Mouse (Mus musculus) spleen, adult 2 months (tissue): ENCODE data around the gene Fzr1. TPM values are rescaled to one million over a fixed set of nuclear protein-coding genes. Genes with fewer than 3 reads are reported as not detected.
A peak's percentile ranks its signal among the peaks of the same experiment; 100 is the strongest.

Source experiments
- DNase-seq, 2 experiments: peaks; one replicate each; pipeline versions ENCODE4 v3.0.0 to v3.0.0-alpha.2; 2012 to 2021; ENCODE audit warnings: low spot score in 2 of 2, low read depth in 1 of 2
- H3K27ac ChIP-seq: fragments of 200-500 bp; 2 replicates; pipeline ENCODE4 v1.5.1; 2012; ENCODE audit warnings: low read length, inconsistent platforms; ENCODE audit not compliant: insufficient read depth
- H3K27me3 ChIP-seq: fragments of 200-500 bp; 2 replicates; pipeline ENCODE4 v1.6.1; 2012; ENCODE audit warnings: mild to moderate bottlenecking, moderate library complexity, low read length, inconsistent platforms; ENCODE audit not compliant: control insufficient read depth, insufficient read depth
- H3K36me3 ChIP-seq: fragments of 200-500 bp; 2 replicates; pipeline ENCODE4 v1.6.1; 2012; ENCODE audit warnings: mild to moderate bottlenecking, low read length, inconsistent platforms; ENCODE audit not compliant: control insufficient read depth, insufficient read depth
- H3K4me1 ChIP-seq: fragments of 200-500 bp; 2 replicates; pipeline ENCODE4 v1.6.1; 2011; ENCODE audit warnings: inconsistent platforms; ENCODE audit not compliant: control insufficient read depth, insufficient read depth, insufficient read length
- H3K4me3 ChIP-seq: fragments of 200-500 bp; 2 replicates; pipeline ENCODE4 v1.5.1; 2011; ENCODE audit warnings: mild to moderate bottlenecking, inconsistent platforms; ENCODE audit not compliant: insufficient read depth, insufficient read length; ENCODE audit errors: extremely low read depth
- CTCF ChIP-seq: fragments of 200-500 bp; IDR thresholded peaks from 2 replicates; pipeline ENCODE4 v1.5.1; 2011; ENCODE audit warnings: mild to moderate bottlenecking, inconsistent platforms; ENCODE audit not compliant: insufficient read depth, insufficient read length, insufficient replicate concordance; ENCODE audit errors: extremely low read depth
- POLR2A ChIP-seq: fragments of 200-500 bp; IDR thresholded peaks from 2 replicates; pipeline ENCODE4 v1.6.1; 2011; ENCODE audit warnings: low read depth, low read length, inconsistent platforms
- WGBS: fragments of 180-500 bp; shearing (Covaris S2); methylation state at CpG from one replicate; pipeline ENCODE4 v1.1.7; 2018; 5-methylcytosine and 5-hydroxymethylcytosine counted together
- polyA plus RNA-seq: library from polyadenylated mRNA; depleted of rRNA; stranded (reverse); fragments of >200 nt; gene quantifications from 2 replicates; pipeline ENCODE4 v1.2.3, GENCODE M21; 2012

Fzr1 gene
- polyA plus RNA-seq, 1 experiment: 127 TPM

DNA sequence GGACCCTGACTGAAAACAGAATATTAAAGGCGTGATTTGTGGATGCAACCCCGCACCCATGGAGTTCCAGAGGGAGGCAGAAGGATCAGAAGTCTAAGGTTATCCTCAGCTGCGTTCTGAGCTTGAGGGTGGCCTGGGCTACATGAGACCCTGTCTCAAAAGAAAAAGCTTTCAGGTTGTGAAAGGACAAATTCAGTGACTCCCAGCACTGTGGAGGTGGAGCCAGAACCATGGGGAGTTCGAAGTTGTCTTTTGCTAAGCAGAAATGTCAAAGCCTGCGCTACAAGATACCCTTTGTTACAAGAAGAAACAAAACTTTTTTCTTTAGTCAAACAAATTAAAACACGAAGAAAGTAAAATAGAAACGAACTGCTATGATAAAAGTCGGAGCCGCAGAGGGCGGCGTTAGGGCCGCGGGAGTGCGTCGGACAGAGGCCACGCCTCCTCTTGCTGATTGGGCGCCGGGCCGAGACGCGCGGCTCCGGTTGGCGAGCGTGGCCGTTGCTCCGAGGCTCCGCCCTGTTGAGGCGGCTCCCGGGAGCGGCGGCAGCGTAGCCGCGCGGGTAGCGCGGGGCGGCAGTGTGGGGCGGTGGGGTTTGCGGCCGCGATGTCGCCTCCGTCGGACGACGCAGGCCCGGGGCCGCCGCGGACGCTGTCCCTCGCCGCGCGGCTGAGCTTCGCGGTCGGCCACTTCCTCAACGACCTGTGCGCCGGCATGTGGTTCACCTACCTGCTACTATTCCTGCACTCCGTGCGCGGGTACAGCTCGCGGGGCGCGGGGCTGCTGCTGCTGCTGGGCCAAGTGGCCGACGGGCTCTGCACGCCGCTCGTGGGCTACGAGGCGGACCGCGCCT lies 21.1 kb downstream of the Fzr1 start, which contains the start of gene Mfsd12:
Gene Mfsd12 (plus strand): TSS at position 501 of the 854 bp plus-strand sequence.
- DNase-seq: peak; percentile 64 to 88

GRCm38 (mm10) chr10:81356352-81356990 lies 21.8 kb downstream of the Fzr1 start:
- peaks cover 19% of the 10 kb centered on the region; the same call in 1 of the 2 replicates for H3K4me1 ChIP-seq
- 14% methylated on average over 12 of the region's 12 CpGs for WGBS

More for the DNA sequence above, 21.1 kb downstream of the Fzr1 start, which contains the start of gene Mfsd12:
- H3K27ac ChIP-seq: peak within 1 kb of the TSS; percentile 39
- 2% methylated on average over 75 of the region's 79 CpGs for WGBS
- H3K27me3 ChIP-seq: no peaks in the 10 kb centered on the region
- no peaks in the 10 kb centered on the region for H3K36me3 ChIP-seq
- TF ChIP-seq CTCF: no peak
- TF ChIP-seq POLR2A: peak; percentile 46; the same call in 1 of the 2 replicates
- peaks cover 19% of the 10 kb centered on the region; the same call in 1 of the 2 replicates for H3K4me1 ChIP-seq
- H3K4me3 ChIP-seq: peak within 1 kb of the TSS; percentile 70

DNA sequence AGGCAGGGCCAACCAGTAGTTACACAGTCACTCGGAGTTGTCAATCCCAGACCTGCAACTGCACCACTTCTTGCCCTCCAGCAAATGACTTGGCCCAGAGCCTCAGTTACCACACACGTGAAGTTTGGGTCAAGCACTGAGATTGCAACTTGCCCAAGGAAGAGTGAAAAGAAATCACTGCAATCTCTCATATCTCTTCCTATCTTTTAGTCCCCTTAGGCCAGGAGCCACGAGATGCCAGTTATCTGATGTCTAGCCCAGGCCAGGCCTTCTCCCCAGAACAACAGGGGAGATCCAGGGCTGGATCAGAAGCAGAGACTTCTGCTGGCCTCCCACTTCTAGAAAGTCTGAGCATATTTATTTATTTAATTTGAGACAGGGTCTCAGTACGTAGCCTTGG lies 22.8 kb downstream of the Fzr1 start:
- no peaks in the 10 kb centered on the region for H3K36me3 ChIP-seq
- no peak overlapping the region for H3K4me3 ChIP-seq
- H3K27me3 ChIP-seq: no peaks in the 10 kb centered on the region
- DNase-seq: no peak
- peaks cover 19% of the 10 kb centered on the region; the same call in 1 of the 2 replicates for H3K4me1 ChIP-seq
- no peak overlapping the region for H3K27ac ChIP-seq
- TF ChIP-seq POLR2A (no peak), CTCF (no peak)
- WGBS: 87% methylated on average over 4 of the region's 4 CpGs

More at GRCm38 (mm10) chr10:81356352-81356990, 21.8 kb downstream of the Fzr1 start:
- Histone ChIP-seq H3K27ac (peak overlapping the region; percentile 39), H3K4me3 (peak overlapping the region; percentile 70; the same call in 1 of the 2 replicates), H3K27me3 (no peaks in the 10 kb centered on the region), H3K36me3 (no peaks in the 10 kb centered on the region)
- TF ChIP-seq CTCF: no peak
- TF ChIP-seq POLR2A: no peak
- peak; percentile 49 to 54 for DNase-seq

DNA sequence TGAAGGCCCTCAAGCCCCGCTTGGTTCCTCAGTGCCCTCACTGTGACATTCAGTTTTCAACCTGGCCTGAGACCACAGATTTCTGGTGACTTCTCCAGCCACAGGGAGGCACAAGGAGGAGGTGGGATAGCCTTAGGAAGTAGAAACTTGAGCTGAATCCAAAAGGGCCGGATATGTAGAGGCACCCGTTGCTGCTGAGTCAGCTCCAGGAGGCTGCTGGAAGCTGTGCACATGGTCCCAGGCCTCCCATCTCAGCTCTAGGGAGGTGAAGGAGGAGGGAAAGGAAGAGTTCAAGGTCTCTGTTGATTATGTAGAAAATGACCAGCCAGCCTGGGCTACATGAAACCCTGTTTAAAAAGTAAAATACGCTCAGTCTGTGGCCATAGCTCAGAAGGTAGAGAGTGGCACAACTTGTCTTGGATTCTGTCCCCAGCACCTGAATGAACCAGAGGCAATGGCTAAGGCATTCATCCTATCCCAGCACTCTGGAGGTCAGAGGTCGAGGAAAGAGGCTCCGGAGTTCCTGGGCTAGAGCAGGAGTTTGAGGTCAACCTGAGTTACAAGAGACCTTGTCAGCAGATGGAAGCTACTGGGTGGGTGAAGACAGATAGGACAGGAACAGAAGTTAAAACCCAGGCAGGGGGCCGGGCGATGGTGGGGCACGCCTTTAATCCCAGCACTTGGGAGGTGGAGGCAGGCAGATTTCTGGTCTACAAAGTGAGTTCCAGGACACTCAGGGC lies 23.4 kb downstream of the Fzr1 start:
- no peak overlapping the region for H3K27ac ChIP-seq
- DNase-seq: no peak
- no peaks in the 10 kb centered on the region for H3K27me3 ChIP-seq
- H3K4me3 ChIP-seq: no peak overlapping the region
- 82% methylated on average over 9 of the region's 9 CpGs for WGBS
- H3K4me1 ChIP-seq: peaks cover 20% of the 10 kb centered on the region; the same call in 1 of the 2 replicates
- no peaks in the 10 kb centered on the region for H3K36me3 ChIP-seq
- TF ChIP-seq CTCF: no peak
- TF ChIP-seq POLR2A: no peak

GRCm38 (mm10) chr10:81351678-81352291 lies 26.5 kb downstream of the Fzr1 start:
- Histone ChIP-seq H3K36me3 (no peaks in the 10 kb centered on the region; the same call in 1 of the 2 replicates), H3K4me3 (no peak overlapping the region), H3K27ac (peak overlapping the region; percentile 51), H3K4me1 (peaks cover 16% of the 10 kb centered on the region), H3K27me3 (no peaks in the 10 kb centered on the region)
- peak in 1 of 2 experiments; percentile 36 for DNase-seq
- WGBS: 32% methylated on average over 9 of the region's 9 CpGs
- no peak for TF ChIP-seq POLR2A
- no peak for TF ChIP-seq CTCF
